Mouse (Mus musculus) heart, postnatal 0 days (tissue): ENCODE results near the gene Esrp2.

Source experiments
- CTCF ChIP-seq: IDR thresholded peaks from 2 replicates; pipeline ENCODE4 v1.5.1; 2016; ENCODE audit warnings: antibody characterized with exemption, control low read depth, low read depth
- EP300 ChIP-seq: IDR thresholded peaks from 2 replicates; pipeline ENCODE4 v1.6.1; 2016; ENCODE audit warnings: antibody characterized with exemption, low read depth

GRCm38 (mm10) chr8:106152876-106153275 lies 16.1 kb upstream of the Esrp2 start:
- TF ChIP-seq CTCF (no peak), EP300 (no peak)
